Mouse (Mus musculus) adrenal gland, postnatal 10 days (tissue): ENCODE results near the gene Vamp4. TPM values are rescaled to one million over a fixed set of nuclear protein-coding genes. Genes with fewer than 3 reads are reported as not detected.

ENCODE experiments used
- DNase-seq: peaks from one replicate; pipeline ENCODE4 v3.0.0; 2021; ENCODE audit warnings: mixed read lengths
- total RNA-seq, 2 experiments: library from RNA; stranded (reverse); gene quantifications; 2 replicates each; pipeline ENCODE4 v1.2.3; 2021

Gene Vamp4
- total RNA-seq, 2 experiments from 2014 or later = 28.2 to 36.7 TPM

GRCm38 (mm10) chr1:162648416-162648815 is 78.1 kb downstream of the Vamp4 start:
- DNase-seq = no peak

Other genes starting within 250 kb of the Vamp4 start
- 10 to 100 TPM in 1 of 2 experiments, 1 to 10 TPM in 1; 7.5 to 10.3 TPM for gene Dnm3, start 92.5 kb upstream of the Vamp4 start, total RNA-seq
- gene Mettl13, start 22.0 kb upstream of the Vamp4 start, total RNA-seq = 10 to 100 TPM; 13.1 to 13.5 TPM
- gene Myoc, start 68.6 kb downstream of the Vamp4 start, total RNA-seq = 1 to 10 TPM in 1 of 2 experiments, under 1 TPM in 1; 0.69 to 1.5 TPM
- not detected for gene Myocos, start 87.7 kb downstream of the Vamp4 start, total RNA-seq
- 100 to 1,000 TPM; 121 to 153 TPM for gene Prrc2c, start 170.0 kb downstream of the Vamp4 start, total RNA-seq
- gene Fmo4, start 243.5 kb downstream of the Vamp4 start, total RNA-seq = 1 to 10 TPM; 2.2 to 4.0 TPM